Mouse (Mus musculus) kidney, adult 2 months (tissue): ENCODE measurements around the gene Rd3l. TPM values are rescaled to one million over a fixed set of nuclear protein-coding genes. Genes with fewer than 3 reads are reported as not detected.

Experiments used
- DNase-seq: peaks from one replicate; pipeline ENCODE4 v3.0.0; 2021
- H3K27ac ChIP-seq: fragments of 200-500 bp; 2 replicates; pipeline ENCODE4 v1.5.1; 2012; ENCODE audit warnings: low read depth, low read length, control low read depth, inconsistent platforms; ENCODE audit not compliant: insufficient read depth
- H3K27me3 ChIP-seq: fragments of 200-500 bp; replicated peaks from 2 replicates; pipeline ENCODE4 v1.6.1; 2012; ENCODE audit warnings: mild to moderate bottlenecking, moderate library complexity, low read length, inconsistent platforms; ENCODE audit not compliant: control insufficient read depth, insufficient read depth
- H3K36me3 ChIP-seq: fragments of 200-500 bp; 2 replicates; pipeline ENCODE4 v1.6.1; 2012; ENCODE audit warnings: mild to moderate bottlenecking, moderate library complexity, low read length, inconsistent platforms; ENCODE audit not compliant: control insufficient read depth, insufficient read depth
- H3K4me1 ChIP-seq: fragments of 200-500 bp; 2 replicates; pipeline ENCODE4 v1.6.1; 2011; ENCODE audit warnings: low read length; ENCODE audit not compliant: control insufficient read depth, insufficient read depth
- H3K4me3 ChIP-seq: fragments of 200-500 bp; 2 replicates; pipeline ENCODE4 v1.5.1; 2011; ENCODE audit warnings: mild to moderate bottlenecking, low read depth, low read length, control low read depth; ENCODE audit not compliant: insufficient read depth
- CTCF ChIP-seq: fragments of 200-500 bp; conservative IDR thresholded peaks from 2 replicates; pipeline ENCODE4 v1.5.1; 2011; ENCODE audit warnings: low read depth, mild to moderate bottlenecking, control low read depth, low read length, moderate library complexity, mixed read lengths; ENCODE audit not compliant: insufficient read depth, insufficient read length
- POLR2A ChIP-seq: fragments of 200-500 bp; IDR thresholded peaks from one replicate; pipeline ENCODE4 v1.6.1; 2011; ENCODE audit warnings: low read depth, low read length, control low read depth
- WGBS: fragments of 180-500 bp; shearing (Covaris S2); methylation state at CpG from one replicate; pipeline ENCODE4 v1.1.7; 2018; 5-methylcytosine and 5-hydroxymethylcytosine counted together
- polyA plus RNA-seq: library from polyadenylated mRNA; depleted of rRNA; stranded (reverse); fragments of >200 nt; gene quantifications from 2 replicates; pipeline ENCODE4 v1.2.3, GENCODE M21; 2012; rRNA removed

The Rd3l gene
- not detected in 2 replicates for polyA plus RNA-seq

DNA sequence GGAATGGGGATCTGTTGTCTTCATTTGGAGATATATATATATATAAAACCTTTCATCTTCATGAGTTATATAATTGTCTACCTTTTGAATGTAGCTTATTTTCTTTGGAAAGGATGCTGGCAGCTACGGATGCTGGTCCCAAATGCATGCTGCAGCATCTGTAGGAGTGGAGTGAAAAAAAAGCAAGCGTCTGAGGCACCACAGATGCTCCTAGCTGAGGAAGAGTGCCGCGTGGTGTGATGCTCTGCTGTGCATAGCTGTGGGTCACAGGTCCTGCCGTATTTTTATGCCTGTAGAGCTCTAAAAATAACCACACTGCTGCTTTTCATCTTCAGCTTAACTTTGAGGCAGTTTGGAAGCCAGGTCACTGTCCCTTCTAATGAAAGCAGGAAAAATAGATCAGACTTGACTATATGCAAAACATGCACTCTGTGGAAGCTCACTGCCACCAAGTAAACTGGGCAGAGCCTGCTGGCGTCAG lies at the start of gene Rd3l:
Gene Rd3l, minus strand, starts transcription at position 431 of the 481 bp plus-strand sequence.
- 51% methylated on average over 6 of the region's 6 CpGs for WGBS
- no peak for TF ChIP-seq CTCF
- TF ChIP-seq POLR2A: no peak
- H3K36me3 ChIP-seq: no peaks in the 10 kb centered on the region
- no peaks in the 10 kb centered on the region for H3K4me1 ChIP-seq
- no peak for DNase-seq
- no peaks in the 10 kb centered on the region for H3K27me3 ChIP-seq
- no peak within 1 kb of the TSS for H3K27ac ChIP-seq
- H3K4me3 ChIP-seq: no peak within 1 kb of the TSS

DNA sequence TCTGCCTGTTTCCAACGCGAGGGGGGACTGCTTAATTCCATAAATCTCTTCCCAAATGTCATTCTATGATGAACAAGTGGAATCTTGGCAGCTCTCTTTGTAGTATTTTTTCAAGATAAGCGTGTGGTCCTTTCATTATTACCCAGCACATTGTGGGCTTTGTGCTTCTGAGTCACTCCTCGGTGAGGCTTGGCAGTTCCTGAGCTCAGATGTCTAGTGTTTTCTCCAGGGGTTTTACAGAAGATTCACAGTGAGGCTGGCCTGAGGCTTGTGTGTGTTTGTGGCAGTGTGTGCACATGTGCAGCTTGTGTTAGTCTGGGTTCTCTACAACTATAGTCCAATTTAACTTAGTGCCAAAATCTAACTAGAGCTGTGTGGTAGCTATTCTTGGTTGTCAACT lies 46.3 kb upstream of the Rd3l start:
- no peaks in the 10 kb centered on the region for H3K27me3 ChIP-seq
- H3K4me1 ChIP-seq: no peaks in the 10 kb centered on the region
- H3K27ac ChIP-seq: no peak overlapping the region
- WGBS: 76% methylated on average over 4 of the region's 4 CpGs
- DNase-seq: no peak
- no peak overlapping the region for H3K4me3 ChIP-seq
- no peak for TF ChIP-seq POLR2A
- TF ChIP-seq CTCF: no peak
- H3K36me3 ChIP-seq: no peaks in the 10 kb centered on the region

DNA sequence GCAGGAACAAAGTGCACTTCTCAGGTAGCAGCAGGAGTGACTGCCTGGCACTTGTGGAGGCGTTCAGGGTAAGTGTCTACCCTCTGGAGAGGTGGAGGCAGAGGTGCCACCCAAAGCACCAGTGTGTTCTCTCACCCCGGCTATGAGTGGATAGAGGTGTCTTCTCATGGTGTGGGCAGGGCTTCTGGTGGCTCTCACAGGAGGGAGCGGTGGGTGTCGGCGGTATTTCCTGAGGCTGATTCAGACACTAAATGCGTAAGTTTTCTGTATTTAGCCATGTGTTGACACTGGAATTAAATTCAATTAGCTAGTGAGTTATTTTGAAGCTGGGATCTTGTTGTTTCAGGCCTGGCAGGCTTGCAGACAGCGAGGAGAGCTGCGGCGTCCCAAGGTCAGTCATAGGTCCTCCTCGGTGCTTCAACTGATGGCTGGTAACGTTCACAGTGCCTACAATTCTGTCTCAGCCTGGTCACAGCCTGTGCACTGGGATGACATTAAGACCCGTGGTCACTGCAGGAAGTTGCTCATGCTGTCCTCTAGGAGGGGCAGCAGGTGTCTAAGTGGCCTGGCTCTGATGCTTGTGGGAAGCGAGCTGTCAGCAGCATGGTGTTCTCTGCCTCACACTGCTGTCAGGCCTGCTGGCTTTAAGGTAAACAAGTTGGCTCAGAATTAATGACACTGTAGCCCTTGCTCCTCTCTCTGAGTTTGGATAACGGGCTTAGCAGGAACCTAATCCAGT lies 45.0 kb upstream of the Rd3l start:
- no peak overlapping the region for H3K27ac ChIP-seq
- no peak for DNase-seq
- no peaks in the 10 kb centered on the region for H3K4me1 ChIP-seq
- no peak overlapping the region for H3K4me3 ChIP-seq
- WGBS: 73% methylated on average over 14 of the region's 14 CpGs
- TF ChIP-seq POLR2A: no peak
- no peak for TF ChIP-seq CTCF
- no peaks in the 10 kb centered on the region for H3K36me3 ChIP-seq
- no peaks in the 10 kb centered on the region for H3K27me3 ChIP-seq

DNA sequence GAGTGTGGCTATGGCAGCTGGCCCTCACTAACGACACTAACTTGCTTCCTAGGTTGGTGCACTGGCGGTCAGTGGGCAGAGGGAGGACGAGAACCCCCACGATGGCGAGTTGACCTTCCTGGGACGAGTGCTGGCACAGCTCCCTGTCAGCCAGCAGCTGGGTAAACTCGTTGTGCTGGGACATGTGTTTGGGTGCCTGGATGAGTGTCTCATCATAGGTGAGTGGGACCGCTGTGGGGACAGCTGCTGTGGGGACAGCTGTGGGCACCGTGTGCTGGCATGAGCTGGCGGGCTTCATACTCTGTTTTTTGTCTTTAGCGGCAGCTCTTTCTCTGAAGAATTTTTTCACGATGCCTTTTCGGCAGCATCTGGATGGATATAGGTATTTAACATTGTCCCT lies 44.3 kb upstream of the Rd3l start:
- no peak for TF ChIP-seq CTCF
- no peak for TF ChIP-seq POLR2A
- H3K27ac ChIP-seq: no peak overlapping the region
- H3K4me3 ChIP-seq: no peak overlapping the region
- no peaks in the 10 kb centered on the region for H3K27me3 ChIP-seq
- WGBS: 88% methylated on average over 13 of the region's 13 CpGs
- H3K36me3 ChIP-seq: no peaks in the 10 kb centered on the region
- DNase-seq: no peak
- H3K4me1 ChIP-seq: no peaks in the 10 kb centered on the region

DNA sequence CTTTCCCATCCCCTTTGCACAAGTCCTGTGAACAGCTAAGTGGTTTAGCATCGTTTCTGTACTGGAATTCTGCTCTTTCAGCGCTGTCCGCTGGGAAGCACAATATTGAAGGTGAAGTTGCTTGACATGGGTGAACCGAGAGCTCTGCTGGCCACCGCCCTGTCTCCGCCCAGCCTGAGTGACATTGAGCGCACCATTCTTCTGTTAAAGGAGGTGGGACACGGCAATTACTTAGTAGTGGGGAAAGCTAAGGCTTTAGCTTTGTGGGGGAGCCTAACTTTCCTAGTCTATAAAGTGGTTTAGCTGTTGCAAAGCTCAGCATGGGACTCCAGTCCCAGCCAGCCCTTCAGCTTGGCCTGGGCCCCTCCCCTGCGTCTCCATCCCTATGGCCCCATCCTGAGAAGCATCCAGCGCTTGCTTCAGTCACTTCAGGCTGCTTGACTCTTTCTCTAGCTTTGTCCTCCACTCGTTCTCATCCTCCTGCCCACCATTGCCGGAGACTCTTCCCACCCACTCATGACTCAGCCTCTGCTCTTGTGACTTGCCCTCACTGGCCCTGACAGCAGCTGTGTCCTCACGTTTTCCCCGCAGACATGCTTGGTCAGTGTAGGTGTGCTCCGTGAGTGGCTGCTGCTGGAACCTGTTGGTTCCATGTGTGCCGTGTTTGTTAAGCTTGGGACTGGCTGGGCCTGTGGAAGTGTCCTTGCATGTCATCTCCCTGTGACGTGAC lies 43.6 kb upstream of the Rd3l start:
- H3K27ac ChIP-seq: no peak overlapping the region
- no peaks in the 10 kb centered on the region for H3K36me3 ChIP-seq
- DNase-seq: no peak
- WGBS: 83% methylated on average over 17 of the region's 17 CpGs
- TF ChIP-seq CTCF: no peak
- TF ChIP-seq POLR2A: no peak
- H3K4me1 ChIP-seq: no peaks in the 10 kb centered on the region
- no peaks in the 10 kb centered on the region for H3K27me3 ChIP-seq
- H3K4me3 ChIP-seq: no peak overlapping the region

DNA sequence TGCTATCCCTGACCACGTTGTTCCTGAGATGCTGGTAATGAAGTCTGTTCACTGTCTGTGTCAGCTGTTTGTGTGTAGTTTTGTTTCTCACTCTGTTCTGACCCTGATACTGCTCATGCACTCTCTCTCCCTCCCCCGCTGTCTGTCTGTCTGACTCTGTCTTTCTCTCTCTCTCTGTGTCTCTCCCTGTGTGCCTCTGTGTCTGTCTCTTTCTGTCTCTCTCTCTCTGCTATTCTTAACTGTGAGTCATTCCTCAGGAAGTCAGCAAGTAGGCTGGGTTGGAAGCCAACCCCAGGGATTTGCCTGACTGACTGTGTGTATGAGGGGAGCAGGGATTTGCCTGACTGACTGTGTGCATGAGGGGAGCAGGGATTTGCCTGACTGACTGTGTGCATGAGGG lies 42.2 kb upstream of the Rd3l start:
- no peak for DNase-seq
- Histone ChIP-seq H3K4me1 (no peaks in the 10 kb centered on the region), H3K36me3 (no peaks in the 10 kb centered on the region), H3K27ac (no peak overlapping the region), H3K4me3 (no peak overlapping the region), H3K27me3 (no peaks in the 10 kb centered on the region)
- TF ChIP-seq POLR2A: no peak
- no peak for TF ChIP-seq CTCF
- WGBS: 80% methylated on average over 2 of the region's 2 CpGs

DNA sequence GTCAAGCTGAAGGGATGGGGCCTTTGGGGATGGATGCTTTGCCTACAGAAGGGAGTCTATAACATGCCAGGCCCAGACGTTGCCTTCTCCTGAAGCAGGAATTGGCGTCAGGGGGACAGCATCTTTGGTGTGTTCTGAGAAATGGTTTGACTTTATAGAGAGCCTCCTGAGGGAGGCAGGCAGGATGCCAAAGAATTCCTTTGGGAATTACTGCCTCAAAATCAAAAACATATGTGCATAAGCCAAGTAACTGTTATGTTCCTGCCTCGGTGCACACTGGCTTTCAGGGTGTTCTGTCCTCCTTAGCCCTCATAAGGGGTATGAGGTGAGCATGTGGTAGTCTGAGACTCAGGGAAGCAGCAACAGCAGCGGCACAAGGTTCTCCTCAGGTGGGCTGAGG lies 35.2 kb upstream of the Rd3l start:
- 83% methylated on average over 4 of the region's 4 CpGs for WGBS
- Histone ChIP-seq H3K36me3 (no peaks in the 10 kb centered on the region), H3K4me3 (no peak overlapping the region), H3K27me3 (no peaks in the 10 kb centered on the region), H3K27ac (no peak overlapping the region), H3K4me1 (0 out of 2 replicates have a peak, but pooled peaks cover 2% of the 10 kb centered on the region)
- no peak for DNase-seq
- no peak for TF ChIP-seq POLR2A
- TF ChIP-seq CTCF: no peak
